Mouse (Mus musculus) CD8-positive naive resting alpha-beta T cell, adult 2 months (primary cell): Measurements from ENCODE around the gene Ctcf.

Experiments used
- DNase-seq, 2 experiments: peaks; one replicate each; pipeline ENCODE4 v3.0.0; 2022; ENCODE audit warnings: low read depth in 2 of 2, low spot score in 2 of 2

Gene Ctcf

GRCm38 (mm10) chr8:105617451-105618278 is 18.7 kb upstream of the Ctcf start:
- DNase-seq, result no peak

GRCm38 (mm10) chr8:105618279-105618634 is 18.1 kb upstream of the Ctcf start:
- no peak for DNase-seq

GRCm38 (mm10) chr8:105618892-105619591 is 17.3 kb upstream of the Ctcf start:
- DNase-seq, result no peak

DNA sequence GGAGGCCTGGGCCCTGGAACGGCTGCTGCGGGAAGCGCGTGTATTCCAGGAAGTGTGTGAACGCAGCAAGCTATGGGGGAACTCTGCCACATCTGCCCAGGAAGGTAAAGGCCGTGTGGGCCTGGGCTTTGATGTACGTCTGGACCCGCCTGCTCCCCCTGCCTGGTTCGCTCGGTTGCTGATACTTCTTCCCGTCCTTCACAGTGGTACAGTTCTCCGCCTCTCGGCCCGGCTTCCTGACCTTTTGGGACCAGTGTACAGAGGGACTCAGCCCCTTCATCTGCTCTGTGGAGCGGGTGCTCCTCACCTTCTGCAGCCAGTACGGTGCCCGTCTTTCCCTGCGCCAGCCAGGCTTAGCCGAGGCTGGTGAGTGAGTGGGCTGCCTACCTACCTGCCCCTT is 16.2 kb upstream of the Ctcf start:
- DNase-seq, result no peak

DNA sequence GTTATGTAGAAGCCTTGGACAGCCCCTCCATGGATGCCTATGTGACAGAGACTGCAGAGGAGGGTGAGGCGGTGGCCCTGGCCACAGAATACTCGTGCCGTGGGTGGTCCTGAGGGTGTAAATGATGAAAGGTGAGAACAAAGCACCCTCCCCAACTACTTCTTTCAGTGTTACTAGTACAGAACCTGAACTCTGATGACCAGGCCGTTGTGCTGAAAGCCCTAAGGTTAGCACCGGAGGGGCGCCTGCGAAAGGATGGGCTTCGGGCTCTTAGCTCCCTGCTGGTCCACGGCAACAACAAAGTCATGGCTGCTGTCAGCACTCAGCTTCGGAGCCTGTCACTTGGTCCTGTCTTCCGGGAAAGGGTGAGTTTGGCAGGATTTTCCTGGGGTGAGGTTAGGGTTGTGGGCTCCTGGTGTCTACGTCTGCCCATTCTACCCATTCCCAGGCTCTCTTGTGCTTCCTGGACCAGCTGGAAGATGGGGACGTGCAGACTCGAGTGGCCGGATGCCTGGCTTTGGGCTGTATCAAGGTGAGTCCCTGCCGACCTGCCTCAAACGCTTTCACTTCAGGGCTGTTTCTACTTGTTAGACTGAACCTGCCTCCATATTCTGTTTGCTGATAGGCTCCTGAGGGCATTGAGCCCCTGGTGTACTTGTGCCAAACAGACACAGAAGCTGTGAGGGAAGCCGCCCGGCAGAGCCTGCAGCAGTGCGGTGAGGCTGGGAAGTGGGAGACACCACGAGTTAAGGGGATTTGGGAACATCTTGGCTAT is 15.2 kb upstream of the Ctcf start:
- no peak for DNase-seq

DNA sequence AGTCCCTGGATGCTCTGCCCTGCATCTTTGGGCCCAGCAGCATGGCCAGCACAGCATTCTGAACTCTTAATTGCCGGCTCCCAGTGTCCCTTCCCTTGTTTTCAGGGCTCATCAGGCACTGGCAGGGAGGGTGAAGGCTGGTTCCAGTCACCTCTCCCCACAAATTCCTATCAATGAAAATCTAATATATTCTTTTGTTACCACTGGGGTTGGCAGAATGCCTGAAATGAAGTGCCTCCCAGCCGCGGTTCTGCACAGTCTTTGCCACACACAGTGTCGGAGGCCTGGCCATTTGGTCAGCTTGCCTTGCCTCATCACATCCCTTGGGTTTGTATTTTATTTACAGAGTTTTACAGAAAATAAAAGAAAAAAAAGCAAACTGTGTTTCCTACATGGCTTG is 14.5 kb upstream of the Ctcf start:
- no peak for DNase-seq

GRCm38 (mm10) chr8:105622421-105622920 is 13.9 kb upstream of the Ctcf start:
- DNase-seq, result peak; percentile 92 to 93

- peak; percentile 69 to 75 for DNase-seq
Measured at GRCm38 (mm10) chr8:105623118-105623517, 13.2 kb upstream of the Ctcf start.

DNA sequence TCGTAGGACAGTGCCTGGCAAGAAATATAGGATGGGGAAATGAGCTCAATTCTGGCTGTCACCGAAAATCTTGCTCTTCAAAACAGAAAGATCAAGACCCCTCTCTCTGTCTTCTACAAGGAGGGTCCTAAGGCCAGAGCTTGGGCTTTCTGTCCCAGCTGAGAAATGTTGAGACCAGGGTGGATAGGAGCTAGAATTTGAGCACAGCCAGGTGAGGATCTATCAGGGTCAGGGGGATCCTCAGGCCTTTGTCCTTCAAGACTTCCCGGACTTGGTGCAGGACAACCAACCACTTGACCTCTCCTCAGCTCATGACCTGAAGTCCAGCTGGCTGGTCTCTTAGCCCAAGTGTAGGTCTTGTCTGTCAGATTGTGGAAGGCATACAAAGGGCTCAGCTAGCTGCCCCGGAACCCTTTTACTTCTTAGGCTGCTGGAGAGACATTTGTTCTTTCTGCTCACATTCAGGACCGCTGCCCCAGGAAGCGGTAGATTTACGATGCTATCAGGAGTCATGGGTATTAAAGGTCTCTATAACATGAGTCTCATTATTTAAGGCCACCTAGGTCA is 12.6 kb upstream of the Ctcf start:
- DNase-seq, result no peak

DNA sequence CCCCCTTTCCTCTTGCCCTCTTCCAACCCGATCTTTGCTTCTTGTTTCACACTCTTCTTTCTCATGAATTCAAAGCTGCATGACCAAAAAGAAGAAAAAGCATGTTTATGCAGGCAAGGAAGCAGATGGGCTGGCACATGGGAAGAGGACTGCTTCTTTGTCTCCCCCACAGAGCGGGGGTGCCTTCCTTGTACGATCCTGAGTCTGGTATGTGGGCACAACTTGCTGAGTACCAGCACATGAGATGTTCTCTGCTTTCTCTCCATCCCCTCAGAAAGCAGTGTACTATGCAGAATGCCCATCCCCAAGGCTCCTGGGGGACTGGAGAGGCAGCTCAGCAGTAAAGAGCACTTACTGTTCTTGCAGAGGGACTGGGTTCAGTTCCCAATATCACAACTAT is 12.0 kb upstream of the Ctcf start:
- no peak for DNase-seq

GRCm38 (mm10) chr8:105624831-105625230 is 11.5 kb upstream of the Ctcf start:
- DNase-seq, result no peak

DNA sequence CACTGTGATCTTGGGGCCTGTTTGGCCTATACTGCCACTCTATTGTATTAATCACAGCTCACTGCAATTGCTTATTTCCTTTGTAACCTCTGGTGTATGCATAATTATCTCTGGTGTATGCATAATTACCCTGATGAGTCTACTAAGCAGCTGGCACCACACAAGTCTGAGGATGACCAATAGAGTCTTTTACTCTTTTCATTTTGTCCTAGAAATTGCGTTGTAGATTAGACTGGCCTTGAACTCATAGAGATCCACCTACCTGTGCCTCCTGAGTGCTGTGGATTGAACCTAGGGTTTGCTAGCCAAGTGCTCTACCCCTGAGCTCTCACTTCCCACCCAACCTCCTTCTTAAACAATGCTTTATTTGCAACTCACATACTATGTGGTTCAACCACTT is 10.3 kb upstream of the Ctcf start:
- DNase-seq, result no peak

- no peak for DNase-seq
Measured at GRCm38 (mm10) chr8:105629337-105629736, 7.0 kb upstream of the Ctcf start.

DNA sequence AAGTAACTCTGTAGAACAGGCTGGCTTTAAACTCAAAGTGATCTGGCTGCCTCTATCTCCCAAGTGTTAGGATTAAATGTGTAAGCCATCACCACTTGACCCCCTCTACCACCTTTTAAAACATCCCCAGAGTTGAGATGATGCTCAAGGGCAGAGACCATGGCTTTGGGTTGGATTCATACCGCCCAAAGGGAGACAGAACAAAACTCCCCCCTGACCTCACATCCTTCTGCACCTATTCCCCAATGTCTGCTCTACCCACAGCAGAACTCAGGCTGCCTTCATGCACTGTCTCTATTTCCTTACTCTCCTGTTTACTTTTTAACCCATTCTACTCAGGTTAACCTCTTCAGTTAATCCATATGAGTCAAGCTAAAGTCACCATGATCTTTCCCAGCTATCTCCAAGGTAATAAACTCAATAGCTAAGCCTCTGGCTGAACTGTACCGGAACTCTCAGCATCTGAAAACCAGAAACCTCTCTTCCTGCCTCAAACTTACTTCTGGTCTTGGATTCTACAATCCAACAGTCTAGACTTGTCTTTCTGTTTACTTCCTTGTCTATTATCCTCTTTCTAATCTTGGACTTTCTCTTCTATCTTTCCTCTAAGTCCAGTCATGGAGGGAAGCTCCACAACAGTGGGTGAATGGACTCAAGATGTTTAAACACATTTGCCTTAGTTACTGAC is 1.5 kb upstream of the Ctcf start:
- DNase-seq, result no peak

GRCm38 (mm10) chr8:105635481-105635880 is 887 bp upstream of the Ctcf start:
- no peak for DNase-seq

GRCm38 (mm10) chr8:105636963-105637510 is 669 bp downstream of the Ctcf start, which contains the start of gene Agrp:
Gene Agrp (minus strand): TSS chr8:105637393.
- DNase-seq, result no peak

- DNase-seq, result no peak
Measured at GRCm38 (mm10) chr8:105637601-105638041, 1.3 kb downstream of the Ctcf start.

- no peak for DNase-seq
Measured at GRCm38 (mm10) chr8:105638510-105638909, 2.1 kb downstream of the Ctcf start.

- DNase-seq, result no peak
Measured at GRCm38 (mm10) chr8:105639835-105640234, 3.5 kb downstream of the Ctcf start.

DNA sequence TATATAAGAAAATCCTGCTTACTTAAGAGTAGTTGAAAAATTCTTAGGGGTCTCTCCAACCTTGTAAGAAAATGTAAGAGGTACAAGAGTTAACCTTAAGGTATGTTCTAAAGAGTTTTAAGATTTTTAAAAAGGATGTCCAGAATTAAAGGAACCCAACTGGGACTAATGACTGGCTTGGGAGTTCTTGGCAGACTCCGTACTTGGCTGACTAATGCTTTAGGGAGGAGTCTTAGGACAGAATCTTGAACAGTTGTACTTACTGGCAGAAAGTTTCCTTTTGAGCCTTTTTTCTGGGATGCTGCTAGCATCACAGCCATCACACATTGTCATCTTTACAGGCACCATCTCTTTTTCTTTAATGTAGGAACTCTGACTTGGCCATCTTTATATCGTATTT is 4.1 kb downstream of the Ctcf start:
- DNase-seq, result no peak
